Mouse (Mus musculus): ENCODE data around the gene Olfr54. TPM values are rescaled to one million over a fixed set of nuclear protein-coding genes. Genes with fewer than 3 reads are reported as not detected.

The Olfr54 gene
- total and polyA plus RNA-seq, 3 experiments, result not detected

DNA sequence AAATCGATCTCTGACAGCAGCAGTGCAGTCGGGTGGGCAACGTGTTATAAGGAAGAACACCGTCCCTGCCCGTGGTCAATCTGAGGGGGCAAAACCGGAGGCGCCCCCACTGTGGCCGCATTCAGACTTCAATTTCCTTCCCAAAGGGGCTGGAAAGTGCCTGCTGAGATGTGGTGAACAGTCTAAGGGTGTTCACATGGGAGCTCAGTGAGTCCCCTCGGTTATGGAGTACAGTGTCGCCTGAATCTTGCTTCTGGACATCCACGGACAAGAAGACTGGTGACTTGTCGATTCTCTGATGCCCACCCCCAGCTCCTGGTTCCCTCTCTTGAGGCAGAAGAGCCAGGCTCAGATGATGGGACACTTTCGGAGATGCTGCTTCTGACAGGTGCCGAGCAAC lies 45.6 kb downstream of the Olfr54 start:
- Histone ChIP-seq H3K4me3 (peak overlapping the region; percentile 70), H3K4me1 (ENCODE audit: control insufficient read depth, insufficient read depth, low read length) (peaks cover 1% of the 10 kb centered on the region; the same call in 1 of the 2 replicates), H3K79me2 (replicated peaks; ENCODE audit: control insufficient read depth, insufficient read depth, low read length) (no peaks in the 10 kb centered on the region), H3K27ac (peak overlapping the region; percentile 58), H3K9ac (ENCODE audit: low read depth, low read length) (peak overlapping the region; percentile 93), H3K36me3 (ENCODE audit: control insufficient read depth, insufficient read depth, low read length) (no peaks in the 10 kb centered on the region), H3K27me3 (ENCODE audit: control insufficient read depth, insufficient read depth, low read length) (no peaks in the 10 kb centered on the region)
- intact Hi-C loops (cut with DNase I), result loop anchor here (2.0 to 5.0 kb wide), 2 partner anchors 127 to 233 kb away; partner anchors contain the start of genes Zfp354b and Zfp354c
- no peak for DNase-seq
- WGBS, result 14% methylated on average over 14 of the region's 14 CpGs
- TF ChIP-seq CTCF (IDR thresholded peaks at IDR 0.05) (no peak), EP300 (IDR thresholded peaks at IDR 0.05; ENCODE audit: insufficient read depth, low read depth, low read length) (no peak), POLR2A (IDR thresholded peaks at IDR 0.05; ENCODE audit: insufficient read depth, low read depth, low read length) (no peak)

DNA sequence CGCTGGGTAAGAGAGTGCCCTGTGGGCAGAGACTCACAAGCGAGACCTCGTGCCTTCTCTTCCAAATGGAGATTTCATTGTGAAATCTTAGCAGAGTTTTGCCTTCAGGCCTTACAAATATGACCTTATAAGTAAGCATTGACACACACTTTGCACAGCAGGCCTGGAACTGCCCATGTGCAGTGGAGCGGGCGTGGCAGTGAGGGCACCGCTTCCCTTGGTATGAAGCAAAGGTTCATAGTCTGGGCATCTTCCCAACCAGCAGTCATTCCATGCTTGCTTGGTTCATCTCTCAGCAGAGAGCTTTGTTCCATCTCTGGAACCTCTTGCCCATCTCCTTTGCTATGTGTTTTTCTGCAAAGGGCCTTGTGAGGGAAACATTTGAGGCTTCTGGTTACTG lies 46.9 kb downstream of the Olfr54 start:
- WGBS, result 94% methylated on average over 6 of the region's 6 CpGs
- intact Hi-C loops (cut with DNase I), result no loop called here

DNA sequence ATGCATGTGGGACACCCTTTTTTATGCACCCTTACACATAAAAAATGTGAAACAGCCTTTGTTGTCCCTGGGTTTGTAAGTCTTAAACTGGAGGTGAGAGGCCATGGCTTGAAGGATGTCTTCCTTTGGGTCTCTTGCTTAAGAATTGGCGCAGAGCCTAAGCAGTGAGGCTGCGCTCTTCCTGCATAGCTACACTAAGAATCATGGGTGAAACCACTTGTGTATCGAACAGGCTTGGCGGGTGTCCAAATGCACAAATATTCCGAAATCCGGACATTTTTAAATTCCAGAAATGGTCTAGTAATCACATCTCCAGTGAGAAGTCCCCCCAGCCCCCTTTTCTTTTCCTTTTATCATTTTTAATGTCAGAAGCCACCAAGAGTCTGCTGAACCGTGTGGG lies 49.2 kb downstream of the Olfr54 start:
- Histone ChIP-seq H3K4me3 (no peak overlapping the region), H3K79me2 (replicated peaks; ENCODE audit: control insufficient read depth, insufficient read depth, low read length) (no peaks in the 10 kb centered on the region), H3K27ac (no peak overlapping the region), H3K4me1 (ENCODE audit: control insufficient read depth, insufficient read depth, low read length) (peaks cover 1% of the 10 kb centered on the region; the same call in 1 of the 2 replicates), H3K9ac (ENCODE audit: low read depth, low read length) (no peak overlapping the region), H3K27me3 (ENCODE audit: control insufficient read depth, insufficient read depth, low read length) (no peaks in the 10 kb centered on the region), H3K36me3 (ENCODE audit: control insufficient read depth, insufficient read depth, low read length) (no peaks in the 10 kb centered on the region; the same call in 1 of the 2 replicates)
- no peak for TF ChIP-seq EP300 (IDR thresholded peaks at IDR 0.05; ENCODE audit: insufficient read depth, low read depth, low read length)
- intact Hi-C loops (cut with DNase I), result no loop called here
- no peak for DNase-seq
- WGBS, result 70% methylated on average over 7 of the region's 7 CpGs

More for the DNA sequence above, 46.9 kb downstream of the Olfr54 start:
- Histone ChIP-seq H3K36me3 (ENCODE audit: control insufficient read depth, insufficient read depth, low read length) (no peaks in the 10 kb centered on the region), H3K4me1 (ENCODE audit: control insufficient read depth, insufficient read depth, low read length) (peaks cover 1% of the 10 kb centered on the region; the same call in 1 of the 2 replicates), H3K79me2 (replicated peaks; ENCODE audit: control insufficient read depth, insufficient read depth, low read length) (no peaks in the 10 kb centered on the region), H3K27me3 (ENCODE audit: control insufficient read depth, insufficient read depth, low read length) (no peaks in the 10 kb centered on the region), H3K27ac (no peak overlapping the region), H3K4me3 (no peak overlapping the region), H3K9ac (ENCODE audit: low read depth, low read length) (no peak overlapping the region)
- no peak for DNase-seq
- TF ChIP-seq POLR2A (IDR thresholded peaks at IDR 0.05; ENCODE audit: insufficient read depth, low read depth, low read length), result no peak
- no peak for TF ChIP-seq CTCF (IDR thresholded peaks at IDR 0.05)
- TF ChIP-seq EP300 (IDR thresholded peaks at IDR 0.05; ENCODE audit: insufficient read depth, low read depth, low read length), result no peak

DNA sequence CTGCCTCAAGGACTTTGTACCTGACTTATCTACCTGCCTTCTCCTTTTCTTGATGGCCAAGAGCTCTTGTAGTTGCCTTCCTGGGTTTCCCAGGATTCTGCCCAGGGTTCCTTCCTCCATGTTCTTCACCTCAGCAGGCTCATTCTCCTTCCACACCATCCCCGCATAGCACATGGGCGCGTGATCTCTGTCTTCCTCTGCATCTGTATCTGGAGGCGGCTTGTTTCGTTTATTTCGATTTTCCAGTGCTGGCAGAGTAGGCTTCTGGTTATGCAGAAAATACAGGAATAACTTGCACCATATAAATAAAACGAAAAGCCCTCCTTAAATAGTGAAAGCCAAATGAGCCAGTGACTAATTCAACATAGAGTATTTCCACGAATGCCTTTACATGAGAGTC lies 49.8 kb downstream of the Olfr54 start:
- no peak overlapping the region for H3K4me3 ChIP-seq
- intact Hi-C loops (cut with DNase I), result no loop called here
- no peak overlapping the region for H3K9ac ChIP-seq (ENCODE audit: low read depth, low read length)
- H3K4me1 ChIP-seq (ENCODE audit: control insufficient read depth, insufficient read depth, low read length), result no peaks in the 10 kb centered on the region; the same call in 1 of the 2 replicates
- H3K36me3 ChIP-seq (ENCODE audit: control insufficient read depth, insufficient read depth, low read length), result no peaks in the 10 kb centered on the region; the same call in 1 of the 2 replicates
- H3K79me2 ChIP-seq (replicated peaks; ENCODE audit: control insufficient read depth, insufficient read depth, low read length), result no peaks in the 10 kb centered on the region
- H3K27ac ChIP-seq, result no peak overlapping the region
- 92% methylated on average over 8 of the region's 8 CpGs for WGBS
- no peak for DNase-seq
- TF ChIP-seq CTCF (IDR thresholded peaks at IDR 0.05), result no peak
- no peak for TF ChIP-seq POLR2A (IDR thresholded peaks at IDR 0.05; ENCODE audit: insufficient read depth, low read depth, low read length)
- no peak for TF ChIP-seq EP300 (IDR thresholded peaks at IDR 0.05; ENCODE audit: insufficient read depth, low read depth, low read length)
- no peaks in the 10 kb centered on the region for H3K27me3 ChIP-seq (ENCODE audit: control insufficient read depth, insufficient read depth, low read length)

Other genes starting within 250 kb of the Olfr54 start
- gene Zfp354c, start 186.5 kb upstream of the Olfr54 start, total RNA-seq (2021), result 1 to 10 TPM; 2.9 to 4.1 TPM
- gene Zfp354c, start 186.5 kb upstream of the Olfr54 start, polyA plus RNA-seq (2012; rRNA removed), result 0.70 and 2.2 TPM in 2 replicates
- 1 to 10 TPM; 1.4 to 1.7 TPM for gene Zfp879, start 172.7 kb upstream of the Olfr54 start, total RNA-seq (2021)
- gene Zfp879, start 172.7 kb upstream of the Olfr54 start, polyA plus RNA-seq (2012; rRNA removed), result 0.37 and 0.53 TPM in 2 replicates
- gene Grm6, start 163.6 kb upstream of the Olfr54 start, total RNA-seq (2021), result under 1 TPM in 1 of 2 experiments, not detected in 1; 0.07 TPM
- 0.06 TPM in 1 of 2 replicates, not detected in the other for gene Grm6, start 163.6 kb upstream of the Olfr54 start, polyA plus RNA-seq (2012; rRNA removed)
- gene Zfp454, start 126.6 kb upstream of the Olfr54 start, total RNA-seq (2021), result 1 to 10 TPM in 1 of 2 experiments, under 1 TPM in 1; 0.78 to 1.3 TPM
- 0.27 and 1.5 TPM in 2 replicates for gene Zfp454, start 126.6 kb upstream of the Olfr54 start, polyA plus RNA-seq (2012; rRNA removed)
- 1 to 10 TPM; 2.9 to 3.0 TPM for gene Zfp2, start 98.1 kb upstream of the Olfr54 start, total RNA-seq (2021)
- gene Zfp2, start 98.1 kb upstream of the Olfr54 start, polyA plus RNA-seq (2012; rRNA removed), result 0.78 and 3.2 TPM in 2 replicates
- gene Zfp354b, start 82.6 kb upstream of the Olfr54 start, total RNA-seq (2021), result 1 to 10 TPM; 1.3 TPM
- 0.45 and 0.79 TPM in 2 replicates for gene Zfp354b, start 82.6 kb upstream of the Olfr54 start, polyA plus RNA-seq (2012; rRNA removed)
- not detected for gene 4933414I15Rik, start 70.5 kb upstream of the Olfr54 start, total RNA-seq (2021)
- not detected in 2 replicates for gene 4933414I15Rik, start 70.5 kb upstream of the Olfr54 start, polyA plus RNA-seq (2012; rRNA removed)
- gene Prop1, start 60.5 kb upstream of the Olfr54 start, total RNA-seq (2021), result not detected
- not detected in 2 replicates for gene Prop1, start 60.5 kb upstream of the Olfr54 start, polyA plus RNA-seq (2012; rRNA removed)
- not detected for gene Olfr1378, start 47.7 kb upstream of the Olfr54 start, total RNA-seq (2021)
- gene Olfr1378, start 47.7 kb upstream of the Olfr54 start, polyA plus RNA-seq (2012; rRNA removed), result not detected in 2 replicates
- gene Olfr1377, start 32.3 kb upstream of the Olfr54 start, total RNA-seq (2021), result not detected
- gene Olfr1377, start 32.3 kb upstream of the Olfr54 start, polyA plus RNA-seq (2012; rRNA removed), result not detected in 2 replicates
- not detected for gene Olfr51, start 10.6 kb upstream of the Olfr54 start, total RNA-seq (2021)
- gene Olfr51, start 10.6 kb upstream of the Olfr54 start, polyA plus RNA-seq (2012; rRNA removed), result not detected in 2 replicates
- gene Olfr1375, start 33.9 kb downstream of the Olfr54 start, total RNA-seq (2021), result not detected
- gene Olfr1375, start 33.9 kb downstream of the Olfr54 start, polyA plus RNA-seq (2012; rRNA removed), result not detected in 2 replicates
- gene Zfp354a, start 45.0 kb downstream of the Olfr54 start, total RNA-seq (2021), result 1 to 10 TPM; 1.2 to 1.3 TPM
- 0.86 and 1.3 TPM in 2 replicates for gene Zfp354a, start 45.0 kb downstream of the Olfr54 start, polyA plus RNA-seq (2012; rRNA removed)
- gene Gm12569, start 206.2 kb downstream of the Olfr54 start, total RNA-seq (2021), result not detected
- not detected in 2 replicates for gene Gm12569, start 206.2 kb downstream of the Olfr54 start, polyA plus RNA-seq (2012; rRNA removed)
- 10 to 100 TPM; 32.5 to 41.9 TPM for gene Clk4, start 247.5 kb downstream of the Olfr54 start, total RNA-seq (2021)
- 26.2 and 42.8 TPM in 2 replicates for gene Clk4, start 247.5 kb downstream of the Olfr54 start, polyA plus RNA-seq (2012; rRNA removed)
- gene BC049762, start 248.8 kb downstream of the Olfr54 start, total RNA-seq (2021), result under 1 TPM in 1 of 2 experiments, not detected in 1; 0.41 TPM
- 0.23 and 0.84 TPM in 2 replicates for gene BC049762, start 248.8 kb downstream of the Olfr54 start, polyA plus RNA-seq (2012; rRNA removed)